Mouse (Mus musculus) common myeloid progenitor, adult 5-6 weeks (primary cell): ENCODE data around the gene Jarid2. TPM values are rescaled to one million over a fixed set of nuclear protein-coding genes. Genes with fewer than 3 reads are reported as not detected.

Experiments used
- ATAC-seq: replicated peaks from 2 replicates; pipeline ENCODE4 v1.8.0; 2016; ENCODE audit warnings: low read depth, mild to moderate bottlenecking, moderate TSS enrichment, inconsistent platforms; ENCODE audit not compliant: poor library complexity, severe bottlenecking
- total RNA-seq: library from RNA; stranded (forward); fragments of 200-1000, 187-1606 nt; gene quantifications from 2 replicates; pipeline ENCODE4 v1.2.3, GENCODE M21; 2017

The Jarid2 gene
- total RNA-seq, 1 experiment from 2014 or later: 44.5 TPM

GRCm38 (mm10) chr13:44906141-44906540 lies 176.9 kb downstream of the Jarid2 start:
- ATAC-seq: no peak

- ATAC-seq: no peak
Measured at GRCm38 (mm10) chr13:44907702-44908101, 178.4 kb downstream of the Jarid2 start.

- no peak for ATAC-seq
Measured at GRCm38 (mm10) chr13:44908790-44909189, 179.5 kb downstream of the Jarid2 start.

GRCm38 (mm10) chr13:44912851-44913250 lies 183.6 kb downstream of the Jarid2 start:
- ATAC-seq: no peak

GRCm38 (mm10) chr13:44913560-44913959 lies 184.3 kb downstream of the Jarid2 start:
- ATAC-seq: no peak

GRCm38 (mm10) chr13:44915382-44915781 lies 186.1 kb downstream of the Jarid2 start:
- ATAC-seq: 0 out of 2 replicates have a peak, but pooled peaks have one; percentile 34

- peak; percentile 43; the same call in 1 of the 2 replicates for ATAC-seq
Measured at GRCm38 (mm10) chr13:44915945-44916344, 186.7 kb downstream of the Jarid2 start.

GRCm38 (mm10) chr13:44917202-44917601 lies 187.9 kb downstream of the Jarid2 start:
- no peak for ATAC-seq

- ATAC-seq: no peak
Measured at GRCm38 (mm10) chr13:44918269-44918668, 189.0 kb downstream of the Jarid2 start.

- ATAC-seq: no peak
Measured at GRCm38 (mm10) chr13:44921095-44921494, 191.8 kb downstream of the Jarid2 start.

GRCm38 (mm10) chr13:44921721-44922120 lies 192.4 kb downstream of the Jarid2 start:
- no peak for ATAC-seq

GRCm38 (mm10) chr13:44924042-44924441 lies 194.8 kb downstream of the Jarid2 start:
- no peak for ATAC-seq

- no peak for ATAC-seq
Measured at GRCm38 (mm10) chr13:44925173-44925572, 195.9 kb downstream of the Jarid2 start.

- ATAC-seq: no peak
Measured at GRCm38 (mm10) chr13:44926311-44926710, 197.0 kb downstream of the Jarid2 start.

- ATAC-seq: no peak
Measured at GRCm38 (mm10) chr13:44932307-44933264, 203.3 kb downstream of the Jarid2 start.

- no peak for ATAC-seq
Measured at GRCm38 (mm10) chr13:44933575-44933974, 204.3 kb downstream of the Jarid2 start.

GRCm38 (mm10) chr13:44937681-44938080 lies 208.4 kb downstream of the Jarid2 start:
- peak; percentile 85 for ATAC-seq

- ATAC-seq: no peak
Measured at GRCm38 (mm10) chr13:44939326-44940035, 210.2 kb downstream of the Jarid2 start.

GRCm38 (mm10) chr13:44943618-44944017 lies 214.3 kb downstream of the Jarid2 start:
- no peak for ATAC-seq

- no peak for ATAC-seq
Measured at GRCm38 (mm10) chr13:44946880-44947635, 217.8 kb downstream of the Jarid2 start.
